Mouse (Mus musculus) kidney, adult 11 months (tissue): ENCODE results near the gene Nsf.

Source experiments
- DNase-seq: peaks from one replicate; pipeline ENCODE4 v3.0.0; 2022

Nsf gene

GRCm38 (mm10) chr11:103940887-103941286, 13.0 kb downstream of the Nsf start:
- DNase-seq: no peak

DNA sequence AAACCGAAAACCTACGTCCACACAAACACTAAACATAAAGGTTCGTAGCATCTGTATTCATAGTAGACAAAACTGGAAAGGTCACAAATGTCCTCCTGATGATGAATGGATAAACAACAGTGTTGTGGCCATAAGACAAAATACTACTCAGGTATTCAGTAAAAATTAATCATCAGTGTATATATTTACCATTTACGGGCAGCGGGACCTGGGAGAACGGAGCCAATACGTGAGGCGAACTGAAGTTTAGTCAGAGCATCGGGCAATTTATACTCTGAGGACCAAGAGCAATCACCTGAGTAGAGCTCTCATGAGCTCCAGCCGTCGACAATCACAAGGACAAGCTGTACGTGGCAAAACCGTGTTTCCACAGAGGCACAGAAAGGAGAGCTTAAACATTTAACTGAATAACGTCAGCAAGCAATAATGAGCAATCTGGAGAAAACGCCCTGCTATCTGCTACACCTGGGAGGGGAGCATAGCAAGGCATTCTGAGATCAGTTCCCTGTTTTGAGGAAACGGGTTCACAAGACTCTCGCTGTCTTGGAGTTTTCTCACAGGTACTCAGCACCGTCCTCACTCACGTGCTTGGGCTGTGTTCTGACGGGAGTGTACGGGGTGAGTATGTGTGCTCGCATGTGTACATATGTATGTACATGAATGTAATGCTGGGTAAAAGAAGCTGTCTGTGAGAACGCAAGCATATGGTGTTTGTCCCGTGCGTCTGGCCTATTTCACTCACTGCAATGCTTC, 15.7 kb downstream of the Nsf start:
- DNase-seq: no peak

- no peak for DNase-seq
Measured at GRCm38 (mm10) chr11:103937451-103937850, 16.4 kb downstream of the Nsf start.

DNA sequence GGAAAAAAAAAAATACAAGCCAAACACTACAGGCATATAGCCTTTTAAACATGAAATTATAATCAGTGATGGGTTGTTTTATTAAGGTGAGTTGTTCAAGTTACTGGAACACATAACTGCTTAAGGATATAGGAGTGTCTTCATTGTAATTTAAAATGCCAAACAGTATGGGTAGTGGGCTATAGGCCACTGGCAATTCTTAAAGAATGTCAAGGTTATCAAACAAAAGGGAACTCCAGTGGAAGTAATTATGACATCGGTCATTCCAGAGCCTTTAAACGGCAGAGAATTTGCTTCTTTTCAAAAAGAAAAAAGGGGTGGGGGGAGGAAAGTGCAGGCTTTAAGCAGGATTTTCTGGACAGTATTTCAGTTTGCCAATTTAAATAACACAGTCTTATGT, 18.1 kb downstream of the Nsf start:
- DNase-seq: no peak

DNA sequence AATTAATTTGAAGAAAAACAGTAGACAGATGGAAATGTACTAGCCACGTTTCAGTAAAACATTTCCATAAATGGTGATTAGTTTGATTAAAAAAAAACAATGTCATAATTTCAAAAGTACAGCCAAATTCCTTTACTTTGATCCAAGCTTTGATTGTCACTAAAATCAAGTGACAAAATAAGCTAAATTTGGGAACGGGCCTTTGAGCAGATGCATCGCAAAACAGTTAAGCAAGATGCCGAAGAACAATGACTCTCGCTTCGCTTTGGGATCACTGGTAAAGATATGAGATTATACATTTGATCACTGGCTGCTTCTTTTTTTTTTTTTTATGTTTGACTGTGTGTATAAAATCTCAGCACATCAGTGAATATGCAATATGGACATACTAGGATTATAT, 20.0 kb downstream of the Nsf start:
- DNase-seq: no peak

DNA sequence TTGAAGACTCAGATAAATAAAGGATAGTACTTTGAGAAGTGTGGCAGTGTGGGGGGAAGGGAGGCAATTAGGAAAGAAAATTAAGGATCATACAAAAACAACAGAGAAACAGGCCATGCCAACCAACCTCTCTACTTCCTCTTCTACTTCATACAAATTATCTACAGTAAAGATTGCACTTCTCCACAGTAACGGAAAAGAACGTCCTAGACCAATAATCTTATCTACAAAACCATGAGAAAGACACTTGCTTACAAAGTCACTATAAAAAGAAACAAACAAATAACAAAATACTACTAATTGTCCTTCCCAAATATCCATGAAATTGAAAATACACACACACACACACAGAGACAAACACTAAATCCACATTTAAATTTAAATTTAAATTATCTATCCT, 29.9 kb downstream of the Nsf start:
- DNase-seq: no peak

DNA sequence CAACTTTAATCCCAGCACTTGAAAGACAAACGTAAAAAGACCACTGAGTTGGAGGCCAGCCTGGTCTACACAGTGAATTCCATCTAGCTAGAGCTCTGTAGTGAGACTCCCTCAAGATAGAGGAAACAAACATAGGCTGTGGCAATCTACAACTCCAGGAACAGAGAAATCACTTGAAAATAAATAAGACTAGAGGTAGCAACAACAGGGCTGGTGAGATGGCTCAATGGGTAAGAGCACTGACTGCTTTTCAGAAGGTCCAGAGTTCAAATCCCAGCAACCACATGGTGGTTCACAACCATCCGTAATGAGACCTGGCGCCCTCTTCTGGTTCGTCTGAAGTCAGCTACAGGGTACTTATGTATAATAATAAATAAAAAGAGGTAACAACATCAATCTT, 30.6 kb downstream of the Nsf start:
- no peak for DNase-seq

DNA sequence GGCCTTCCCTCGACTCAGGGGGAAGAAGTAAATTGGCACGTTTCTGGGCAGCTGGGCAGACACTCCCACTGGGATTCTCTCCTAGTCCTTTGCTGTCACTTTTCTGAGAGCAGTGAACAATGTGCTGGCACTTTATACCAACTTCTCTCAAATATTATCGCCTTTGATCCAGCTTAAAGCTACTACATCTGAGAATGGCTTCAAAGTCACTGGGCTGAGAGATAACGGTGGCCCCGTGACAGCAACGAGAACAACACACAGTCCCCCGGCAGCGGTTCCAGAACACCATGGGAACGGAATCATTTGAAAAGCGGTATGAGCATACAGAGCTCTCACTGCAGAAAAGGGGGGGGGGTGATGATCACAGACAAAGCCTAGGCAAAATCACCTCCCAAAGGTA, 31.0 kb downstream of the Nsf start:
- DNase-seq: no peak

- DNase-seq: no peak
Measured at GRCm38 (mm10) chr11:103920665-103921064, 33.2 kb downstream of the Nsf start.

DNA sequence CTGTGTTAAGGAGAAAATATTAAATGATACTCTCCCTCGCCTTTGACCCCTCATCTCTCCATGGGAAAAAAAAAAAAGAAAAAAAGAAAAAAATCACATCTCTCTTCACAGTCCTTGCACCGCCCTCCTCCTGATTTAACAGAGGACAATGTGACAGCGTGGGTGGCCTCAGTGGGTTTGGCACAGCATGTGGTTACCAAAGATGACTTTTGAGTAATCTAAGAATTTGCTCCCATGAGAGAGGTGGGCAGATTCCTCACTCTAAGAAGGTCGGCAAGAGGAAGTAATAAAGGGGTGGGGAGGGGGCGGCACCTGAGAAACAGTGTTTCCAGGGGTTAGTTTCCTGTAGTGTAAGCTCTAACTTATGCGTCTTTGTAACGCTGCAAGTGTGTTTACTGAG, 37.0 kb downstream of the Nsf start:
- DNase-seq: no peak

DNA sequence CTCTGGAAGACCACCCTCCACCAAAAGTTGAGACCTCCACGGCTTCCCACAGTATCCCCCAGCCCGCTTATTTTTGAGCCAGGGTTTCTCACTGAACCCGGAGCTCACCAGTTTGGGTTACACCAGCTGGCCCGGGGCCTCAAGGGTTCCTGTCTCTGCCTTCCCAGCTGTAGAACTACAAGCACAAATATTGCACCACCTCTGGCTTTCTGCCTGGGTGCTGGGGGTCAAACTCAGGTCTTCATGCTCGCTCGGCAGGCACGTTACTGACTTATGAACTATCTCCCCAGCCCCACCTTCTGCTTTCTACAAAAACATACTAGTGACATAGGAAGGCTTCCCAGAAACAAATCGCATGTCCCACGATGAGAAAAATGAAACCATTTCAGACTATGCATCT, 38.2 kb downstream of the Nsf start:
- DNase-seq: no peak

GRCm38 (mm10) chr11:103910993-103911585, 42.8 kb downstream of the Nsf start:
- DNase-seq: no peak

- no peak for DNase-seq
Measured at GRCm38 (mm10) chr11:103910531-103910930, 43.3 kb downstream of the Nsf start.

DNA sequence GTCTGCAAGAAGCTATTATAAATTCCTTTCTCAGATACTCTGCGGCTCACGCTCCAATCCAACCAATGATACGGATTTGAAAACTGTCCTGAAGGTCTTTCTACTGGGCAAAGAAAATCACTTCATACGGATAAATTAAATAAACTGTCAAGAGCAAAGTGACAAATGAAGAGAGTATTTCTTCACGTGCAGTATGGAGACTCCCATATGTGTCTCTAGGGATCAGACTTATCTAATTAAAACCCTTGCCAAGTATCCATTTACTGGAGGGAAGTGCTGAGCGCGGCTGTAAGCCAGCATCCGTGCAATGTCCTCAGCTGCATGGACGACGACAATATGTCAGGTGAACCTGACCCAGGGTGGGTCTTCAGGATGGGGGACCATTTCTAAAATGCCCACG, 44.0 kb downstream of the Nsf start:
- DNase-seq: no peak

DNA sequence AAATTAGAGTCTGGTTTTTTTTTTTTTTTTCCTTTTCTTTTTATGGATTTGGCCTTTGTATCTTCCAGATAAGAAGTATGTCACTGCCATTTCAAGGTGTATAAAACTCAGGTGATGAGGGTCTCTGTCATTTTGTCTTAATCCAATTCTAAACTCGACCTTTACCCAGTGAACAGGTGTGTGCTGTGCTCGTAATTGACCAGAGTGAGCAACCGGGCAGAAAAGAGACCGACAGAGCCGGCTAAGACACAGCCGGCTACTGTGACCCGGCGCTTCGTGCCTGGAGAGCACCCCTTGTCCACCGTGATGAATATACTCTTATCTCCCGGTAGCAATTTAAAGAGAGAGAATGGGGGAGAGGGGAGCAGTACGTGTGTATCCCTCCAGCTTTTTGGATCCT, 44.5 kb downstream of the Nsf start:
- no peak for DNase-seq

GRCm38 (mm10) chr11:103906051-103906719, 47.7 kb downstream of the Nsf start:
- no peak for DNase-seq

DNA sequence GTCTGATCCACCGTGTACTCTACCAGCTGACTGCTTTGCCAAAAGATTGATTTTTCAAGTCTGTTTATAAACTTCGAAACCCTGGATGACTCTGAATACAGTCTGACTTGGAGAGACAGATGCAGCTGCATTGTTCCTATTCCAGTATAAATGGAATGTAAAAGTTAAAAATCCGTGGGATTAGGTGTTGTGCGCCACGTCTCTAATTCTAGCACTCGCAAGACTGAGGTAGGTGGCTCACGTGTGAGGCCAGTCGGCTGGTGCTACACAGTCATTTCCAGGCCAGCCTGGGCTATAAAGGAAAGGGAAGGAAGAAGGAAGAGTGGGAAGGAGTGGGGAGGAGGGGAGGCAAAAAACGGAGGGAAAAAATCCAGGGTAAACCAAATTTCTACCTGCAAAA, 48.4 kb downstream of the Nsf start:
- DNase-seq: no peak

DNA sequence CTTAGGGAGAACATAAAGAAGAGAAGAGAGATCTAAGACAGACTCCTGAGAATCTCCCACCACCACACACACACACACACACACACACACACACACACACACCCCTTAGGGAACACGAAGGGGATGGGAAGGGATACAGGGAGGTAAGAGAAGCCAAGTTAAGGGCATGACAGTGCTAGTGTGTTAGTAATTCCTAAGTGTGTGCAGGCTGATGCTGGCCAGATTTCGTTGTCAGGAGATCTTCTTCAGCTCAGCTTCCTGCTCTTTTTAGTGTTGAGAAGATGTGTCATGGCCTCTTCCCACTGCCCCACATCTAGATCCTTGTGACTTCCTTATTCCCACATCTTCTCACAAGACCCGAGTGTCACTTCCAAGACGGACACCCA, 52.3 kb downstream of the Nsf start:
- DNase-seq: no peak

DNA sequence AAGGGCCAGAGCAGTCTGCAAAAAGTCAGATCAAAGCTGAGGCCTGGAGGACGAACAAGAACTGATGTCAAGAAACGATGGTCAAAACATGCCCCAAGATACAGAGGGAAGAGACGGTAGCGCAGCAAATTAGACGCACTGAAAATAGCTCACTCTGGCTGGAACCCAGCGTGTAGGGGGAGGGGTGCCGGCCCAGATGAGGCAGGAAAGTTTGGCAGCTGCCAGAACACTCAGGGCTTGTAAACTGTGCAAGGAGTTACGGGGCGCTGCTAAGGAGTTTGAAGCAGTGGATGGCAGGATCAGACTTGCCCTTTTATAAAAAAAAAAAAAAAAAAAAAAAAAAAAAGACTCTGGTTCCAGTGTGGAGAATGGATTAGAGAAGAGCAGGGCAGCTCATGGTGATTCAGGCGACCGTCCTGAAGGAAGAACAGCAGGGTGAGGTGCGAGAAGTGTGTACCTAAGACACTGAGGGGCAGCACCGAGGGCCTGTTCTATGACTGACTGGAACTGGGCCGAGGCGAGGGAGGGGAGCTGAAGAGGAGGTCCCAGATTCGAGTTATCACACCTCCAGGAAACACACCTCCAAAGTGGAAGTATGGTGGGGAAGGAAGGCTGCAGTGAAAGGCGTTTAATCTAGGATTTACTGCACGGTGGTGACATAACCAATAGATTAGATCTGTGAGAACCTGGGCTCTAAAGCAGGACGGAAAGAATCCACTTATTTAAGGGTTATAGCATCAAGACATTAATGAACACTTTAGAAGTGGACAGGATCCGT, 52.9 kb downstream of the Nsf start:
- no peak for DNase-seq

DNA sequence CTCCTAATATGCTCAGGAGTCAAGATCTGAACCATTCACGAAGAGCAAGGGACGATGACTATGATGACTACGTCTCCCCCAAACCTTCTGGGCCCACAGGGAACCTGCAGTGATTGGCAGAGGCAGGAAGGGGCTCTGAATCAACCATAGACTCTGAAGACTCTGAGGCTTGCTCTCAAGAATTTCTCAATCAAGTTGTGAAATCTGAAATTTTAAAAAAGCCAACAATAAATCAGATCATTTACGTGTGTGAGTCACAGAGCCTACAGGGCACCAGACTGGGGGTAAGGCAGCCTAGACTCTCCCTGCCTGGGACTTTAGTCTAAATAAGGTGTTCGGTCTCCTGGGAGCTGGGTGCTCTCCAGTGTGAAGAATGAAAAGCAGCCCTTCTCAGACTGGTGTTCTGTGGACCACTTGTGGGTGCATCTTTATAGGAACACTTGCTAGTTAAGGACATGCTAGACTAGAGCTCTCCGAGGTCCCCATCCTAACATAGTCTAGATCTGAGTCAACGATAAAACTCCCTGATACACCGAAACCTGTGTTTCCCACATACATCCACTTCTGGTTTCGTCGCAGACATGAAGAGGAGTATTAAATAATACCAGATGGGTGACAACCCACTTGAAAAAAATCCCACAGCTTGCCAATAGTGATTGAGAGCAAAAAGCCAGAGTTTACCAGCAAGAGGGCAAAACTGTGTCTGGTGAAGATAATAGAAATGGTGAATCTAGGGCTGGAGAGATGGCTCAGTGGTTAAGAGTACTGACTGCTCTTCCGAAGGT, 56.7 kb downstream of the Nsf start:
- no peak for DNase-seq

DNA sequence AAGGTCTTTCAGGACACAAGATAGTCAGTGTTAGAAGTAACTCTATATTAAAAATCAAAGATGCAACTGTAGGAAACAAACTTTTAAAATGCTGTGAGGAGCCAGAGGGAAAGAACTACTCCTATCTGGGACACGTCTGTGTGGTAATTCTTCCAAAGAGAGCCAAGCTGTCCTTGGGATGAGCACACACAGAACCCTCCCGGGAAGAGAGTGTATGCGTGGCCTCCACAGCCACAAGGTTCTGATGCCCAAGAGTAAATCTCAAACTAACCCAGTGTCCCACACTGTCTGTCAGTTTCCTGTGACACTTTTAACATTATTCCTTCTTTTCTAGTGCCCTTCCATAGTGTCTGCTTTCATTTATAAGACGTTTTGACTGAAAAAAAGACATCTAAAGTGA, 57.8 kb downstream of the Nsf start:
- no peak for DNase-seq

DNA sequence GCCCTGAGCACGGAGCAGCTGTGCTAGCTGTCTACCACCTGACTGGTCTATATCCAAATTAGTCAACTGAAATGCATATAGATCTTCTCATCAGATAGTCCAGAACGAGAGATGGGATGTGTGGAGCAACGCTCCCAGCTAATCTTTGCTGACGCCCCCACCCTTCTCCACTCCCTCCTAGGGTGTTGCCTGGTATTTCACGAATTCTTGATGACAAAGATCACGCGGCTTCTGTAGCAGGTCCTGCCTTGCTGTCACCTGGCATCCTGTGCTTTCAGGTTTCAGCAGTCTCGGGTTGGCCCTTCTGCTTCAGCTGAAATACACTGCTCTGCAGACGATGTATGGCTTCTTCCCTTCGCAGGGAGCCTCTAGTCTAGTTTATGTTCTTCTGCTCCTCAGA, 61.0 kb downstream of the Nsf start:
- DNase-seq: no peak

DNA sequence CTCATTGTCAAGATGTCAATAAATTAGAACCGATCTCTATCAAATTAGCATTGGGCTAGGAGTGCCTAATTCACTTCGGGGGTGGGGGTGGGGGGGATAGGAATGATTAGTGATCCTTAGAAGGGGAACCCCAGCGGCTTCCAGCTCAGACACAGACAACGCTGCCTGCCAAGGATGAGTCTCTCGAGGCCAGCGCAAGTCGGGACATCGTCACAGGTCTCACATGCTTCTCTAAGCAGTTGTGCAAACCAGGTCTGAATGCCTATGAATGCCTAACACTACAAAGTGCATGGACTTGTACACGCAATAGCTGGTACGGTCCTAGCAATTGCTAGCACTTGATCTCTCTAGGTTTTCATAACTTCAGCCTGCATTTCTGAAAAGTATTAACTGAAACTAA, 62.1 kb downstream of the Nsf start:
- DNase-seq: no peak
